Mouse (Mus musculus) midbrain, postnatal 0 days (tissue): ENCODE measurements around the gene Hsd17b14. TPM values are rescaled to one million over a fixed set of nuclear protein-coding genes. Genes with fewer than 3 reads are reported as not detected.
A peak's percentile ranks its signal among the peaks of the same experiment; 100 is the strongest.

ENCODE experiments used
- ATAC-seq: fragments of 200-750 bp; cut with Nextera tagmentation; 2 replicates; pipeline ENCODE4 v1.8.0; 2017; ENCODE audit warnings: moderate number of reproducible peaks, mild to moderate bottlenecking, moderate TSS enrichment, moderate library complexity; ENCODE audit not compliant: low FRiP score
- DNase-seq: peaks from one replicate; pipeline ENCODE4 v3.0.0-alpha.2; 2015; ENCODE audit warnings: low spot score
- H3K27ac ChIP-seq: fragments of 300-500 bp; sonication (generic); 2 replicates; pipeline ENCODE4 v1.5.1; 2014; ENCODE audit warnings: low read depth, mild to moderate bottlenecking, low read length, mixed read lengths
- H3K27me3 ChIP-seq: fragments of 300-500 bp; sonication (generic); 2 replicates; pipeline ENCODE4 v1.6.1; 2014; ENCODE audit warnings: low read length, control low read depth, mixed read lengths; ENCODE audit not compliant: insufficient read depth
- H3K36me3 ChIP-seq: fragments of 300-500 bp; sonication (generic); 2 replicates; pipeline ENCODE4 v1.6.1; 2014; ENCODE audit warnings: low read length, control low read depth, mixed read lengths; ENCODE audit not compliant: insufficient read depth
- H3K4me1 ChIP-seq: fragments of 300-500 bp; sonication (generic); 2 replicates; pipeline ENCODE4 v1.6.1; 2014; ENCODE audit warnings: mild to moderate bottlenecking, control low read depth, antibody characterized with exemption, low read length, mixed read lengths; ENCODE audit not compliant: insufficient read depth
- H3K4me2 ChIP-seq: fragments of 300-500 bp; sonication (generic); 2 replicates; pipeline ENCODE4 v1.6.1; 2014; ENCODE audit warnings: low read depth, mild to moderate bottlenecking, low read length, mixed read lengths; ENCODE audit not compliant: poor library complexity, severe bottlenecking
- H3K4me3 ChIP-seq: fragments of 300-500 bp; sonication (generic); 2 replicates; pipeline ENCODE4 v1.5.1; 2014; ENCODE audit warnings: low read depth, mild to moderate bottlenecking, low read length, moderate library complexity
- H3K9ac ChIP-seq: fragments of 300-500 bp; sonication (generic); replicated peaks from 2 replicates; pipeline ENCODE4 v1.6.1; 2014; ENCODE audit warnings: mild to moderate bottlenecking, low read length, moderate library complexity, mixed read lengths; ENCODE audit not compliant: poor library complexity, severe bottlenecking
- H3K9me3 ChIP-seq: fragments of 300-500 bp; sonication (generic); 2 replicates; pipeline ENCODE4 v1.6.1; 2016; ENCODE audit warnings: low read length, control low read depth
- CTCF ChIP-seq: IDR thresholded peaks from 2 replicates; pipeline ENCODE4 v1.5.1; 2016; ENCODE audit warnings: antibody characterized with exemption, mild to moderate bottlenecking
- WGBS: fragments of 180-500 bp; shearing (Covaris S2); extraction: QIAGEN DNeasy Blood & Tissue Kit; methylation state at CpG from one replicate; pipeline ENCODE4 v1.1.7; 2014; 5-methylcytosine and 5-hydroxymethylcytosine counted together
- polyA plus RNA-seq: library from polyadenylated mRNA; unstranded; fragments of >200 nt; fragmentation: Nextera tagmentation; extraction: Ambion mirVana; gene quantifications from 2 replicates; pipeline ENCODE4 v1.2.1, GENCODE M21; 2015
- total RNA-seq: library from RNA; depleted of rRNA; stranded (reverse); fragments of >200 nt; gene quantifications from 2 replicates; pipeline ENCODE4 v1.2.3, GENCODE M21; 2014

Gene Hsd17b14
- total and polyA plus RNA-seq, 2 experiments from 2014 or later, result 0.15 TPM; not detected in 1

GRCm38 (mm10) chr7:45571966-45572365 is 17.3 kb downstream of the Hsd17b14 start:
- H3K4me2 ChIP-seq, result no peak overlapping the region
- DNase-seq (no peak), ATAC-seq (no peak)
- no peak for TF ChIP-seq CTCF
- 0 out of 2 replicates have a peak, but pooled peaks cover 5% of the 10 kb centered on the region for H3K36me3 ChIP-seq
- H3K9me3 ChIP-seq, result no peaks in the 10 kb centered on the region
- H3K4me1 ChIP-seq, result peaks cover 6% of the 10 kb centered on the region; the same call in 1 of the 2 replicates
- no peak overlapping the region for H3K9ac ChIP-seq
- H3K27me3 ChIP-seq, result no peaks in the 10 kb centered on the region
- H3K4me3 ChIP-seq, result no peak overlapping the region
- no peak overlapping the region for H3K27ac ChIP-seq
- WGBS, result 50% methylated on average over 1 of the region's 1 CpGs

GRCm38 (mm10) chr7:45573954-45574353 is 19.3 kb downstream of the Hsd17b14 start:
- Histone ChIP-seq H3K36me3 (0 out of 2 replicates have a peak, but pooled peaks cover 5% of the 10 kb centered on the region), H3K4me2 (no peak overlapping the region), H3K9ac (no peak overlapping the region), H3K4me1 (peaks cover 2% of the 10 kb centered on the region; the same call in 1 of the 2 replicates), H3K4me3 (no peak overlapping the region), H3K27ac (no peak overlapping the region), H3K9me3 (no peaks in the 10 kb centered on the region), H3K27me3 (no peaks in the 10 kb centered on the region)
- no peak for TF ChIP-seq CTCF
- ATAC-seq (no peak), DNase-seq (no peak)
- 82% methylated on average over 8 of the region's 8 CpGs for WGBS

GRCm38 (mm10) chr7:45574472-45575379 is 20.0 kb downstream of the Hsd17b14 start:
- H3K4me3 ChIP-seq, result no peak overlapping the region
- H3K36me3 ChIP-seq, result 0 out of 2 replicates have a peak, but pooled peaks cover 5% of the 10 kb centered on the region
- H3K4me2 ChIP-seq, result no peak overlapping the region
- peaks cover 2% of the 10 kb centered on the region; the same call in 1 of the 2 replicates for H3K4me1 ChIP-seq
- TF ChIP-seq CTCF, result no peak
- DNase-seq (no peak), ATAC-seq (no peak)
- H3K9ac ChIP-seq, result no peak overlapping the region
- no peaks in the 10 kb centered on the region for H3K9me3 ChIP-seq
- H3K27me3 ChIP-seq, result no peaks in the 10 kb centered on the region
- no peak overlapping the region for H3K27ac ChIP-seq
- 87% methylated on average over 15 of the region's 15 CpGs for WGBS

GRCm38 (mm10) chr7:45585923-45586322 is 31.2 kb downstream of the Hsd17b14 start:
- WGBS, result 96% methylated on average over 6 of the region's 6 CpGs

GRCm38 (mm10) chr7:45587631-45588592 is 33.2 kb downstream of the Hsd17b14 start:
- no peak overlapping the region for H3K4me2 ChIP-seq
- no peaks in the 10 kb centered on the region for H3K9me3 ChIP-seq
- peaks cover 9% of the 10 kb centered on the region; the same call in 1 of the 2 replicates for H3K36me3 ChIP-seq
- H3K27ac ChIP-seq, result peak overlapping the region; percentile 71; the same call in 1 of the 2 replicates
- H3K9ac ChIP-seq, result no peak overlapping the region
- ATAC-seq, result no peak
- H3K27me3 ChIP-seq, result no peaks in the 10 kb centered on the region
- 95% methylated on average over 23 of the region's 23 CpGs for WGBS
- no peak for DNase-seq
- no peak overlapping the region for H3K4me3 ChIP-seq
- 0 out of 2 replicates have a peak, but pooled peaks cover 3% of the 10 kb centered on the region for H3K4me1 ChIP-seq
- TF ChIP-seq CTCF, result no peak

More at GRCm38 (mm10) chr7:45585923-45586322, 31.2 kb downstream of the Hsd17b14 start:
- Histone ChIP-seq H3K36me3 (peaks cover 9% of the 10 kb centered on the region; the same call in 1 of the 2 replicates), H3K4me1 (0 out of 2 replicates have a peak, but pooled peaks cover 3% of the 10 kb centered on the region), H3K9me3 (no peaks in the 10 kb centered on the region), H3K27me3 (no peaks in the 10 kb centered on the region), H3K4me2 (no peak overlapping the region), H3K27ac (no peak overlapping the region), H3K4me3 (no peak overlapping the region), H3K9ac (no peak overlapping the region)
- ATAC-seq (no peak), DNase-seq (no peak)
- no peak for TF ChIP-seq CTCF
